Mouse (Mus musculus): ENCODE measurements around the gene Agk. TPM values are rescaled to one million over a fixed set of nuclear protein-coding genes. Genes with fewer than 3 reads are reported as not detected.

Gene Agk
- polyA plus RNA-seq, 1 experiment from 2014 or later: 47.9 TPM

- Histone ChIP-seq H3K4me1 (no peaks in the 10 kb centered on the region), H3K27ac (no peak overlapping the region), H3K9me3 (replicated peaks) (no peaks in the 10 kb centered on the region), H3K27me3 (ENCODE audit: low read depth, poor library complexity, severe bottlenecking) (no peaks in the 10 kb centered on the region), H3K4me3 (no peak overlapping the region), H3K36me3 (peaks cover 29% of the 10 kb centered on the region)
- 97% methylated on average over 6 of the region's 6 CpGs for WGBS
- no peak for DNase-seq (ENCODE audit: low spot score)
Measured at GRCm38 (mm10) chr6:40421099-40421498, 96.1 kb downstream of the Agk start.

GRCm38 (mm10) chr6:40423013-40423412 is 98.0 kb downstream of the Agk start:
- Histone ChIP-seq H3K27ac (no peak overlapping the region), H3K27me3 (ENCODE audit: low read depth, poor library complexity, severe bottlenecking) (no peaks in the 10 kb centered on the region), H3K4me3 (no peak overlapping the region), H3K36me3 (peaks cover 26% of the 10 kb centered on the region), H3K9me3 (replicated peaks) (no peaks in the 10 kb centered on the region), H3K4me1 (no peaks in the 10 kb centered on the region)
- WGBS: 88% methylated on average over 1 of the region's 1 CpGs
- DNase-seq (ENCODE audit: low spot score): no peak

GRCm38 (mm10) chr6:40423774-40424173 is 98.8 kb downstream of the Agk start:
- H3K27me3 ChIP-seq (ENCODE audit: low read depth, poor library complexity, severe bottlenecking): no peaks in the 10 kb centered on the region
- WGBS: 72% methylated on average over 1 of the region's 1 CpGs
- peaks cover 21% of the 10 kb centered on the region for H3K36me3 ChIP-seq
- no peak overlapping the region for H3K27ac ChIP-seq
- no peak overlapping the region for H3K4me3 ChIP-seq
- DNase-seq (ENCODE audit: low spot score): no peak
- H3K4me1 ChIP-seq: no peaks in the 10 kb centered on the region
- no peaks in the 10 kb centered on the region for H3K9me3 ChIP-seq (replicated peaks)

- Histone ChIP-seq H3K27me3 (ENCODE audit: low read depth, poor library complexity, severe bottlenecking) (no peaks in the 10 kb centered on the region), H3K27ac (no peak overlapping the region), H3K4me1 (no peaks in the 10 kb centered on the region), H3K9me3 (replicated peaks) (no peaks in the 10 kb centered on the region), H3K36me3 (peaks cover 2% of the 10 kb centered on the region; the same call in 1 of the 2 replicates), H3K4me3 (no peak overlapping the region)
- no peak for DNase-seq (ENCODE audit: low spot score)
- 92% methylated on average over 7 of the region's 7 CpGs for whole genome bisulfite sequencing
Measured at GRCm38 (mm10) chr6:40427441-40427840, 102.5 kb downstream of the Agk start.

- Histone ChIP-seq H3K4me3 (no peak overlapping the region), H3K27me3 (ENCODE audit: low read depth, poor library complexity, severe bottlenecking) (no peaks in the 10 kb centered on the region), H3K9me3 (replicated peaks) (no peaks in the 10 kb centered on the region), H3K27ac (no peak overlapping the region), H3K4me1 (no peaks in the 10 kb centered on the region), H3K36me3 (no peaks in the 10 kb centered on the region)
- WGBS: 79% methylated on average over 3 of the region's 3 CpGs
- no peak for DNase-seq (ENCODE audit: low spot score)
Measured at GRCm38 (mm10) chr6:40428696-40429095, 103.7 kb downstream of the Agk start.

- H3K4me3 ChIP-seq: no peak overlapping the region
- 90% methylated on average over 4 of the region's 4 CpGs for WGBS
- H3K36me3 ChIP-seq: no peaks in the 10 kb centered on the region
- no peaks in the 10 kb centered on the region for H3K27me3 ChIP-seq (ENCODE audit: low read depth, poor library complexity, severe bottlenecking)
- DNase-seq (ENCODE audit: low spot score): no peak
- H3K9me3 ChIP-seq (replicated peaks): no peaks in the 10 kb centered on the region
- no peak overlapping the region for H3K27ac ChIP-seq
- peaks cover 5% of the 10 kb centered on the region for H3K4me1 ChIP-seq
Measured at GRCm38 (mm10) chr6:40429521-40429931, 104.6 kb downstream of the Agk start.

- Histone ChIP-seq H3K27ac (no peak overlapping the region), H3K36me3 (no peaks in the 10 kb centered on the region), H3K27me3 (ENCODE audit: low read depth, poor library complexity, severe bottlenecking) (no peaks in the 10 kb centered on the region), H3K9me3 (replicated peaks) (no peaks in the 10 kb centered on the region), H3K4me3 (no peak overlapping the region), H3K4me1 (peaks cover 11% of the 10 kb centered on the region)
- DNase-seq (ENCODE audit: low spot score): no peak
- WGBS: 91% methylated on average over 3 of the region's 3 CpGs
Measured at GRCm38 (mm10) chr6:40430251-40430650, 105.3 kb downstream of the Agk start.

GRCm38 (mm10) chr6:40430878-40431277 is 105.9 kb downstream of the Agk start:
- Histone ChIP-seq H3K4me1 (peaks cover 13% of the 10 kb centered on the region), H3K27me3 (ENCODE audit: low read depth, poor library complexity, severe bottlenecking) (no peaks in the 10 kb centered on the region), H3K36me3 (no peaks in the 10 kb centered on the region), H3K9me3 (replicated peaks) (no peaks in the 10 kb centered on the region), H3K27ac (no peak overlapping the region), H3K4me3 (no peak overlapping the region)
- 91% methylated on average over 3 of the region's 3 CpGs for WGBS
- DNase-seq (ENCODE audit: low spot score): no peak

GRCm38 (mm10) chr6:40431356-40431755 is 106.4 kb downstream of the Agk start:
- Histone ChIP-seq H3K27me3 (ENCODE audit: low read depth, poor library complexity, severe bottlenecking) (0 out of 2 replicates have a peak, but pooled peaks cover under 1% of the 10 kb centered on the region), H3K36me3 (no peaks in the 10 kb centered on the region), H3K4me1 (peaks cover 18% of the 10 kb centered on the region), H3K4me3 (no peak overlapping the region), H3K27ac (no peak overlapping the region), H3K9me3 (replicated peaks) (no peaks in the 10 kb centered on the region)
- 62% methylated on average over 4 of the region's 4 CpGs for WGBS
- DNase-seq (ENCODE audit: low spot score): no peak

GRCm38 (mm10) chr6:40431812-40432211 is 106.8 kb downstream of the Agk start:
- Histone ChIP-seq H3K27ac (no peak overlapping the region), H3K36me3 (no peaks in the 10 kb centered on the region), H3K4me1 (peaks cover 18% of the 10 kb centered on the region), H3K4me3 (no peak overlapping the region), H3K27me3 (ENCODE audit: low read depth, poor library complexity, severe bottlenecking) (peaks cover 5% of the 10 kb centered on the region; the same call in 1 of the 2 replicates), H3K9me3 (replicated peaks) (no peaks in the 10 kb centered on the region)
- DNase-seq (ENCODE audit: low spot score): no peak

GRCm38 (mm10) chr6:40432346-40433275 is 107.6 kb downstream of the Agk start:
- 92% methylated on average over 17 of the region's 17 CpGs for WGBS
- H3K9me3 ChIP-seq (replicated peaks): no peaks in the 10 kb centered on the region
- H3K27me3 ChIP-seq (ENCODE audit: low read depth, poor library complexity, severe bottlenecking): peaks cover 13% of the 10 kb centered on the region
- peaks cover 18% of the 10 kb centered on the region for H3K4me1 ChIP-seq
- H3K4me3 ChIP-seq: no peak overlapping the region
- no peak for DNase-seq (ENCODE audit: low spot score)
- no peaks in the 10 kb centered on the region for H3K36me3 ChIP-seq
- no peak overlapping the region for H3K27ac ChIP-seq

GRCm38 (mm10) chr6:40434697-40435096 is 109.7 kb downstream of the Agk start:
- 13% methylated on average over 7 of the region's 7 CpGs for WGBS
- peaks cover 31% of the 10 kb centered on the region for H3K27me3 ChIP-seq (ENCODE audit: low read depth, poor library complexity, severe bottlenecking)

GRCm38 (mm10) chr6:40435151-40436046 is 110.4 kb downstream of the Agk start:
- peak overlapping the region; percentile 95 for H3K27ac ChIP-seq
- under 1% methylated on average over 72 of the region's 72 CpGs for WGBS
- H3K4me1 ChIP-seq: peaks cover 18% of the 10 kb centered on the region
- peak; percentile 77 for DNase-seq (ENCODE audit: low spot score)
- no peaks in the 10 kb centered on the region for H3K36me3 ChIP-seq
- no peaks in the 10 kb centered on the region for H3K9me3 ChIP-seq (replicated peaks)
- H3K27me3 ChIP-seq (ENCODE audit: low read depth, poor library complexity, severe bottlenecking): peaks cover 33% of the 10 kb centered on the region
- H3K4me3 ChIP-seq: peak overlapping the region; percentile 90

More at GRCm38 (mm10) chr6:40434697-40435096, 109.7 kb downstream of the Agk start:
- no peaks in the 10 kb centered on the region for H3K36me3 ChIP-seq
- DNase-seq (ENCODE audit: low spot score): no peak
- H3K9me3 ChIP-seq (replicated peaks): no peaks in the 10 kb centered on the region
- peaks cover 18% of the 10 kb centered on the region for H3K4me1 ChIP-seq
- H3K27ac ChIP-seq: peak overlapping the region; percentile 95
- H3K4me3 ChIP-seq: peak overlapping the region; percentile 90

Data from limb, embryonic 10.5 days (tissue).